Mouse (Mus musculus) forebrain, embryonic 16.5 days (tissue): ENCODE measurements around the gene Lrrc49. TPM values are rescaled to one million over a fixed set of nuclear protein-coding genes. Genes with fewer than 3 reads are reported as not detected.
A peak's percentile ranks its signal among the peaks of the same experiment; 100 is the strongest.

ENCODE experiments used
- ATAC-seq: fragments of 200-750 bp; cut with Nextera tagmentation; 2 replicates; pipeline ENCODE4 v1.8.0; 2017; ENCODE audit warnings: mild to moderate bottlenecking, moderate library complexity
- H3K27ac ChIP-seq: fragments of 300-500 bp; sonication (generic); 2 replicates; pipeline ENCODE4 v1.5.1; 2014; ENCODE audit warnings: low read length, control low read depth
- H3K27me3 ChIP-seq: fragments of 300-500 bp; sonication (generic); replicated peaks from 2 replicates; pipeline ENCODE4 v1.6.1; 2014; ENCODE audit warnings: low read length; ENCODE audit not compliant: control insufficient read depth, insufficient read depth
- H3K36me3 ChIP-seq: fragments of 300-500 bp; sonication (generic); 2 replicates; pipeline ENCODE4 v1.6.1; 2014; ENCODE audit not compliant: control insufficient read depth, insufficient read depth
- H3K4me1 ChIP-seq: fragments of 300-500 bp; sonication (generic); replicated peaks from 2 replicates; pipeline ENCODE4 v1.6.1; 2014; ENCODE audit warnings: low read length; ENCODE audit not compliant: control insufficient read depth, insufficient read depth
- H3K4me2 ChIP-seq: fragments of 300-500 bp; sonication (generic); 2 replicates; pipeline ENCODE4 v1.6.1; 2014; ENCODE audit warnings: mild to moderate bottlenecking, low read length, control low read depth
- H3K4me3 ChIP-seq: fragments of 300-500 bp; sonication (generic); replicated peaks from 2 replicates; pipeline ENCODE4 v1.5.1; 2014; ENCODE audit warnings: mild to moderate bottlenecking, low read length, control low read depth
- H3K9ac ChIP-seq: fragments of 300-500 bp; sonication (generic); replicated peaks from 2 replicates; pipeline ENCODE4 v1.6.1; 2014; ENCODE audit warnings: low read depth, low read length, control low read depth
- H3K9me3 ChIP-seq: fragments of 300-500 bp; sonication (generic); 2 replicates; pipeline ENCODE4 v1.6.1; 2016; ENCODE audit warnings: low read length; ENCODE audit not compliant: control insufficient read depth
- WGBS: fragments of 180-500 bp; shearing (Covaris S2); extraction: QIAGEN DNeasy Blood & Tissue Kit; methylation state at CpG from one replicate; pipeline ENCODE4 v1.1.7; 2014; 5-methylcytosine and 5-hydroxymethylcytosine counted together
- polyA plus RNA-seq: library from polyadenylated mRNA; unstranded; fragments of >200 nt; fragmentation: Nextera tagmentation; extraction: Ambion mirVana; gene quantifications from 2 replicates; pipeline ENCODE4 v1.2.1, GENCODE M21; 2015

The Lrrc49 gene
- polyA plus RNA-seq, 1 experiment from 2014 or later: 63.5 TPM

DNA sequence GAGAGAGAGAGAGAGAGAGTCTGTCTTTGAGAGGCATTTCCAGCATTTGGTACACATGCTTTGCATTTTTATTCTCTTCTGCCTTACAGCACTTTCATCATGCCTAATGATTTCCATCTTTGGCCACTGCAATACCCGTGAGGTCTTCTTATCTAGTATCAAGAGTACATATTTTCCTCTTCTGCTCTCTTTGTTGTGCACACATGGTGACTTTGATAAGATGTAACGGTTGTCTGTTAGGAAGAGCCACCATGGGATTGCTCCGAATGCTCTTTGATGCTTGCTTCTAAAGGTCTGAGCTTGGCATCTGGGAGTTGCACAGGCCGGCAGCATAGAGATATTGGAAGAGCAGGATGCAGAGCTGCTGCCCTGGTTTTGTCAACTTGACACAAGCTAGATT, 116.9 kb downstream of the Lrrc49 start:
- no peak overlapping the region for H3K4me2 ChIP-seq
- 0 out of 2 replicates have a peak, but pooled peaks cover 3% of the 10 kb centered on the region for H3K9me3 ChIP-seq
- H3K4me3 ChIP-seq: no peak overlapping the region
- H3K36me3 ChIP-seq: no peaks in the 10 kb centered on the region
- H3K27me3 ChIP-seq: no peaks in the 10 kb centered on the region
- no peaks in the 10 kb centered on the region for H3K4me1 ChIP-seq
- no peak for ATAC-seq
- WGBS: 88% methylated on average over 4 of the region's 4 CpGs
- H3K27ac ChIP-seq: no peak overlapping the region
- H3K9ac ChIP-seq: no peak overlapping the region

DNA sequence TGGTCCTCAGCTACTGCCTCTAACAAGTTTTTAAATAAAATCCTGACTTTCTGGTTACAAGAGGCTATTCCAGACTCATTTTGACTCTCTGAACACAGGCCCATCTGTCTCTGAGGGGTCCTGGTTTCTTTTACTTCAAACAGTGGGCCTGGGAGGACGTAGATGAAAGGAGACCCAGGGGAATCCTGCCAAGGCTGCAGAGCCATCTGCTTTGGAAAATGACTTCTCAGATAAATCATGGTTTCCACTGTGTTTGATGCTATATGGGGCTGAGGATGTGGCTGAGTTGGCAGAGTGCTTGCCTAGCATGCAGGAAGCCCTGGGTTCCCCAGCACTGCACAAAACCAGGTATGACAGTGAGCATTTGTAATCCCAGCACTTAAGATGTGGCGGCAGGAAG, 118.6 kb downstream of the Lrrc49 start:
- Histone ChIP-seq H3K27ac (no peak overlapping the region), H3K9me3 (0 out of 2 replicates have a peak, but pooled peaks cover 3% of the 10 kb centered on the region), H3K4me2 (no peak overlapping the region), H3K9ac (no peak overlapping the region), H3K4me3 (no peak overlapping the region), H3K4me1 (no peaks in the 10 kb centered on the region), H3K27me3 (no peaks in the 10 kb centered on the region), H3K36me3 (no peaks in the 10 kb centered on the region)
- WGBS: 76% methylated on average over 2 of the region's 2 CpGs
- no peak for ATAC-seq

DNA sequence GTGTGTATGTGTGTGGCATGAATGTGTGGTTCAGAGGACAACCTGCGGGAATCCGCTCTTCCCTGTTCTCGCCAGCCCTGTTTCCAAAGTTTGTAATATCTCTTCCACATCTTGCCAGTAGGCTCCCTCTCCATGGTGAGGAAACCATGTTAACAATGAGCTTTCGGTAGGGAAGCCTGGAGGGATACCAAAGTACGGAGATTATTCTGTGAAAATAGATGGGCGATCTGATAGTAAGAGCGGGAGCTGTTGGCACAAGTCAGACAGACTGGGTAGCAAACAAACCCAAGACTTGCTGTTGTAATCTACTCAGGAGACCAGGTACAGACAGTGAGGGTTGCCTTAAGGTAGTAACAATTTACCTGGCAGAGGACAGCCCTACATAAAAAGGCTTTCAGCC, 124.1 kb downstream of the Lrrc49 start:
- no peaks in the 10 kb centered on the region for H3K27me3 ChIP-seq
- H3K36me3 ChIP-seq: no peaks in the 10 kb centered on the region
- no peaks in the 10 kb centered on the region for H3K9me3 ChIP-seq
- H3K27ac ChIP-seq: no peak overlapping the region
- no peak overlapping the region for H3K4me3 ChIP-seq
- peaks cover 9% of the 10 kb centered on the region; the same call in 1 of the 2 replicates for H3K4me1 ChIP-seq
- H3K9ac ChIP-seq: no peak overlapping the region
- H3K4me2 ChIP-seq: no peak overlapping the region
- 92% methylated on average over 7 of the region's 7 CpGs for WGBS
- no peak for ATAC-seq

DNA sequence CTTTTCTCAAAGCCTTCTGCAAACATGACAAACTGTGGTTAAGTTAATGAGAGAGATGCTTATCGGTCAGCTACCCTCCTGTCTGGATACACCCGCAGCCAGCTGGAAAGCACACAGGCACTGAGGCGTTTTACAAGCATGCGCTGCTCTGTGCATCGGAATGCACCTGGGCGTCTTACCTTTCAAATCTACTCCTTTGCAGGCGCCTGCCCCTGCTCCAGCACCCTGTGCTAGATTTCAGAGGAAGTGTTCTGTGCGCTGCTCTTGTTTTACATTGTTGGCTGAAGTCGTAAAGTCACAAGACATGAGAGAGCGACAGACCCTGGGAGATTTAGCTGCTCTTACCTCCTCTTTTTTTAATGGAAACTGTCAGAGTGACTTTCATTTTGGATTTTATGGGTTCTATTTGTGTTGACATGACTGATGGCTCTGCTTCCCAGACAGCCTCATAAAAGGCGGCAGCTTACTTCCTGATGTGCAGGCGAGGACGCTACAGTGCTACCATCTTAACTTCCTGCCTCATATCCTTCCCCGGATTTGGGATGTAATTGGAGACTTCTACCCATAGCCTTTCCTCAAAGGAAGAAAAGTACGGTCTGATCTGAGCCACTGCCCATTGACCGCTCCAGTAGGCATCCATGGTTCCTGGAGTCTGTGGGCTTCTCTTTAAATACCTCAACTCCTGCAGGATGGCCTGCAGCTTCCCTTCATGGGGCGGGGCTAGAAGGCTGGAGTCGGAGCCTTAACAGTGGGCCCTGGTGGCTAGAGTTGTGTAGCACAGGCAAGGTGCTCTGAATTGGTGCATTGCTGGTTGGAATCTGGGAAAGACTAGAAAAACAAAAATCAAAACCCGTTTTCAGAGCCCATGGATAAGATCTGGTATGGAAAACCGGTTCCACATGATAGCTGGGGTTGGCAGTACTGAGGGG, 125.3 kb downstream of the Lrrc49 start:
- H3K27me3 ChIP-seq: no peaks in the 10 kb centered on the region
- no peak overlapping the region for H3K27ac ChIP-seq
- H3K4me1 ChIP-seq: peaks cover 9% of the 10 kb centered on the region; the same call in 1 of the 2 replicates
- no peaks in the 10 kb centered on the region for H3K36me3 ChIP-seq
- no peaks in the 10 kb centered on the region for H3K9me3 ChIP-seq
- no peak overlapping the region for H3K4me2 ChIP-seq
- no peak overlapping the region for H3K4me3 ChIP-seq
- no peak for ATAC-seq
- WGBS: 77% methylated on average over 20 of the region's 20 CpGs
- no peak overlapping the region for H3K9ac ChIP-seq

DNA sequence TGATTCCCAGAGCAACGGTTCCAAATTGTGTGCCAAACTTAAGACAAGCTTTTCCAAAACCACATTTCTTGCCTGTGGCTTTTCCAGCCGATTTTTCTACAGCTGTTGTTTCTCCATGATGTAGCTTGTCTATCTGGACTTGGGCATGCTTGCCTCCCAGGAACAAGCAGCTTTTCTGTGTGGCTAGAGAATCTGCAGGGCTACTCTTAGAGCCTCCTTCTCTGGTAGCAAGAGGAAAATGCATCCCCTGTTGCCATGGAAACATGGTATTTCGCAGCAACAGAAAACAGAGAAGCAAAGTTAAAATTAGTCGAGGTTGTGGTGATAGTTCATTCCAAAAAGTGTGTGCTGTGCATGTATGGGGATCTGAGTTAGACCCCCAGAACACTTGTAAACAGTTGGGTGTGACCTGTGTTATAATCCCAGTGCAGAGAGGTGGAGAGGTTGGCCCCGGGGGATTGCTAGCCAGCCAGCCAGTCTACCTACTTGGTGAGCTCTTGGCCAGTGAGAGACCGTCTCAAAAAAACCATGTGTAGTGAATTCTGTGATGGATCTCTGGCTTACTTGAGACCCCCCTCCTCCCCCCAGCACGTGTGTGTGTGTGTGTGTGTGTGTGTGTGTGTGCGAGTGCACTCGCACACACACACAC, 126.2 kb downstream of the Lrrc49 start:
- Histone ChIP-seq H3K27ac (0 out of 2 replicates have a peak overlapping the region, but pooled peaks have one; percentile 30), H3K4me2 (no peak overlapping the region), H3K27me3 (no peaks in the 10 kb centered on the region), H3K4me1 (peaks cover 9% of the 10 kb centered on the region; the same call in 1 of the 2 replicates), H3K36me3 (no peaks in the 10 kb centered on the region), H3K9ac (no peak overlapping the region), H3K9me3 (no peaks in the 10 kb centered on the region), H3K4me3 (no peak overlapping the region)
- WGBS: 59% methylated on average over 9 of the region's 9 CpGs
- peak; percentile 40; the same call in 1 of the 2 replicates for ATAC-seq

DNA sequence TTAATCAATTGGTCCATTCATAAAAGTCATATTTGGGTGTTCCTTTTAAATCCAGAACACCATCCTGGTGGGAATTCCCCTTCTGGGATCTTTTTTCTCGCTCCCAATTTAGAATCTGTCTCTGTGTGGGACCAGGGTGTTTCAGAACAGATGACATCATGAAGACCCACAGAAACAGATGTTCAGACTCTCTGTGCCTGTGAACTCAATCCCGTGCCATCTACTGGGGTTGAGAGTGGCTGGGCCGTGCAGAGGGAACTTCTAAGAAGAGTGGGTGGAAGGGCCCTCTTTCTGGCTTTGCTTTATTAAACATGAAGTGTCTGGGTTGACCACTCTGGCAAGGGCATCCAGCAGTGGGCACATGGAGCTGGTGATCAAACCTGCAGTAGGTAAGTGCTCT, 129.5 kb downstream of the Lrrc49 start:
- Histone ChIP-seq H3K4me1 (peaks cover 9% of the 10 kb centered on the region; the same call in 1 of the 2 replicates), H3K27me3 (no peaks in the 10 kb centered on the region), H3K27ac (no peak overlapping the region), H3K9me3 (no peaks in the 10 kb centered on the region), H3K9ac (no peak overlapping the region), H3K4me2 (no peak overlapping the region), H3K36me3 (no peaks in the 10 kb centered on the region), H3K4me3 (no peak overlapping the region)
- WGBS: 83% methylated on average over 3 of the region's 3 CpGs
- ATAC-seq: no peak

DNA sequence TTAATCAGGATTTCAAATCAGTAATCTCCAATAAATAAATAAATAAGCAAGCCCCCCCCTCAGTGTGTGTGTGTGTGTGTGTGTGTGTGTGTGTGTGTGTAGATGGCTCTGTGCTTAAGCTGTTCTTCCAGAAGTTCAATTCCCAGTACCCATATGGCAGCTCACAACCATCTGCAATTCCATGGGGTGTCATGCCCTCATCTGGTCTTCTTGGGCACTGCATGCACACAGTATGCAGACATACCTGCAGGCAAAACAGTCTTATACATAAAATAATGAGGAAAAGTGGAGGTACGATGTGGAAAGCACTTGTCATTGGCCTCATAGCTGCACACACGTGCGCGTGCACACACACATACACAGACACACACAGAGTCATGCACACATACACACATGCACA, 136.7 kb downstream of the Lrrc49 start:
- H3K27me3 ChIP-seq: no peaks in the 10 kb centered on the region
- no peak overlapping the region for H3K9ac ChIP-seq
- no peaks in the 10 kb centered on the region for H3K9me3 ChIP-seq
- H3K36me3 ChIP-seq: no peaks in the 10 kb centered on the region
- no peak for ATAC-seq
- H3K4me3 ChIP-seq: no peak overlapping the region
- H3K27ac ChIP-seq: no peak overlapping the region
- WGBS: 96% methylated on average over 4 of the region's 4 CpGs
- H3K4me2 ChIP-seq: no peak overlapping the region
- H3K4me1 ChIP-seq: no peaks in the 10 kb centered on the region

DNA sequence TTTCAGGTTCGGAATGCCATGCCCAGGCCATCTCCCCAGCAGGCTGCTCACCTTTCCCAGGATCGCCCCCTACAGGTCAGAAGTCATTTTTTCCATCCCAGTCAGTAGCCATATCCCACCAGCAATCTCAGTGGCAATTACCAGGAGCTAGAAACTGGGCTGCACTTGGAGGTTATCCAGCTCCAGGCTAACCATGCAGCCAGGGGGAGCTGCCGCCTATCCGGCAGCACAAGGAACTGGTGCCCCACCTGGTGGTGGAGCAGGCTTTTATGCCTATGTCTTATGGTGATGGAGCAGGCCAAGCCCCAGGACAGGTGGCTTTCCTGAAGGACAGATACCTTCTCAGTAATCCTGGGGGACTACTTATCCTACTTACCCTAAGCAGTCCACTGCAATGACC, 139.8 kb downstream of the Lrrc49 start:
- Histone ChIP-seq H3K4me2 (no peak overlapping the region), H3K9ac (no peak overlapping the region), H3K4me1 (no peaks in the 10 kb centered on the region), H3K27me3 (no peaks in the 10 kb centered on the region), H3K36me3 (no peaks in the 10 kb centered on the region), H3K9me3 (no peaks in the 10 kb centered on the region), H3K27ac (no peak overlapping the region), H3K4me3 (no peak overlapping the region)
- WGBS: 26% methylated on average over 4 of the region's 4 CpGs
- no peak for ATAC-seq

DNA sequence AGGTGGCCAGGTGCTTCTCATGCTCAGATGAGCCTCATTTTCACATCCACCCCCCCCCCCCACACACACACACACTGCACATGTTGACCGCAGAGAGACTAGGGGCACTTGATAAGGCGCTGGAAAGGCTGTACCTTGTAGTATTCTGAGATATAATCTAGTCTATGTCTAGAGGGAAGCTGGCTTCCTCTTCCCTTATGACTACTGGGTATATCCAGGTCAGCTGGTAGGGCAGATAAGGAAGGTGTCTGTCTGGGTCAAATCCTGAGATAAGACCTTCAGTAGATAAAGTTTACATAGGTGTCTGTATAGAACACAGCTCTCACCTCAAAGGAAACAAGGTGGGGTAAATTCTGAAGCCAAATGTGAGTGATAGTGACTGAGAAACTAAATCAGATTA, 141.8 kb downstream of the Lrrc49 start:
- H3K27me3 ChIP-seq: no peaks in the 10 kb centered on the region
- H3K9ac ChIP-seq: no peak overlapping the region
- H3K27ac ChIP-seq: no peak overlapping the region
- no peak overlapping the region for H3K4me2 ChIP-seq
- no peak for ATAC-seq
- no peaks in the 10 kb centered on the region for H3K4me1 ChIP-seq
- H3K36me3 ChIP-seq: no peaks in the 10 kb centered on the region
- H3K4me3 ChIP-seq: no peak overlapping the region
- 100% methylated on average over 2 of the region's 2 CpGs for WGBS
- H3K9me3 ChIP-seq: no peaks in the 10 kb centered on the region
